Mouse (Mus musculus) kidney, adult 2 months (tissue): ENCODE data around the gene Pi4kb.
"Not testable (repeated sequence)": the region's sequence is repeated elsewhere in the genome, so short reads cannot be mapped to it uniquely, and the experiment has no call there.

Experiments
- CTCF ChIP-seq: fragments of 200-500 bp; conservative IDR thresholded peaks from 2 replicates; pipeline ENCODE4 v1.5.1; 2011; ENCODE audit warnings: low read depth, mild to moderate bottlenecking, control low read depth, low read length, moderate library complexity, mixed read lengths; ENCODE audit not compliant: insufficient read depth, insufficient read length
- POLR2A ChIP-seq: fragments of 200-500 bp; IDR thresholded peaks from one replicate; pipeline ENCODE4 v1.6.1; 2011; ENCODE audit warnings: low read depth, low read length, control low read depth

DNA sequence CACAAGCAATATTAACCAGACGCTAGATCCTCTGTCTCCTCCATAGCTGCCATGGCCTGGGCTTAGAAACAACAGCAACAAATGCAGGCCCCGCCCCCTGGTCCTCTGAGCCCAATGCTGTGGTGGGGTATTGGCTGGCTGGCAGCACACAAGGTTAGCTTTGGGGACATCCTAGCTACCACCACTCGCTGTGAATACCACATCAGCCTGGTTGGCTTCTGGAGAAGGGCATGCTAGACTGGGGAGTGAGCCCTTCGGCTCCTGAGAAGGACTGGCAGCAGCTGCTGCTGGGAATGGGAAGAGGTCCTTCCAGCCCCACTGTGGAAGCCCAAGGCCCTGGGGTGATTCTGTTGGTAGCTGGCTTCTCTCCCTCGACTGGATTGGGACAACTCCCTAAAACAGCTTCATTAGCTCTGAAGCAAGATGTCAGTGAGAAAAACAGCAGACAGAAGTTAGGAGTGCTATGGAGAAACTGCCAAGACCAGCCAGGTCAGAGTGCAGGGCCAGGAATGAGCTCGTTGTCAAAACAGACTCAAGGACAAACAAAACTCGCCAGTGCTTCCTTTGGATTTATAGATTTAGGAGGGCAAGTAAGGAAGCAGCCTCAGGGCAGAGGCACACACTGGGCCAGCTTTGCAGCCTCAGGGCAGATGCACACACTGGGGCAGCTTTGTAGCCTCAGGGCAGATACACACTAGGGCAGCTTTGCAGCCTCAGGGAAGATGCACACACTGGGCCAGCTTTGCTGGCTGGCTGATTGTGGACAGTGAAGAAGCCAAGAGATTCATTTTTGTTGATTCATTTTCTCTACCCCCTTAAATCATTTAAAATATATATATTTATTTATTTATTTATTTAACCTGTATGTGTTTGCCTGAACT is 43.9 kb upstream of the Pi4kb start:
- TF ChIP-seq POLR2A, CTCF: not testable (repeated sequence)
